Mouse (Mus musculus): ENCODE measurements around the gene Ppp1cb. TPM values are rescaled to one million over a fixed set of nuclear protein-coding genes. Genes with fewer than 3 reads are reported as not detected.
"Not testable (repeated sequence)": the region's sequence is repeated elsewhere in the genome, so short reads cannot be mapped to it uniquely, and the experiment has no call there.

The Ppp1cb gene
- total and polyA plus RNA-seq, 3 experiments, result 13.7 to 250 (median 233) TPM

- Histone ChIP-seq H3K36me3 (replicated peaks) (no peaks in the 10 kb centered on the region), H3K27me3 (ENCODE audit: insufficient read depth, low read length) (peaks cover 26% of the 10 kb centered on the region), H3K9me3 (replicated peaks) (no peaks in the 10 kb centered on the region), H3K4me3 (ENCODE audit: low read depth, low read length) (no peak overlapping the region), H3K4me1 (ENCODE audit: insufficient read depth, low read depth, low read length) (peaks cover 5% of the 10 kb centered on the region; the same call in 1 of the 2 replicates)
- ATAC-seq (ENCODE audit: extremely low read depth, insufficient number of reproducible peaks, low FRiP score, poor library complexity, severe bottlenecking), result no peak
- TF ChIP-seq POLR2AphosphoS5 (IDR thresholded peaks at IDR 0.05; ENCODE audit: insufficient replicate concordance, low read depth, low read length) (no peak), GATA2 (IDR thresholded peaks at IDR 0.05; ENCODE audit: borderline replicate concordance, low read depth, low read length) (no peak), GATA1 (IDR thresholded peaks at IDR 0.05; ENCODE audit: borderline replicate concordance, low read length) (no peak), TAL1 (conservative IDR thresholded peaks at IDR 0.05; ENCODE audit: low read depth, low read length) (no peak), CTCF (IDR thresholded peaks at IDR 0.05; ENCODE audit: low read depth, low read length) (no peak)
- no peak for DNase-seq (ENCODE audit: low spot score)
Measured at GRCm38 (mm10) chr5:32425485-32426171, 33.0 kb upstream of the Ppp1cb start.

GRCm38 (mm10) chr5:32430399-32430798, 28.2 kb upstream of the Ppp1cb start:
- Histone ChIP-seq H3K27me3 (ENCODE audit: insufficient read depth, low read length) (peaks cover 7% of the 10 kb centered on the region), H3K4me1 (ENCODE audit: insufficient read depth, low read depth, low read length) (no peaks in the 10 kb centered on the region), H3K4me3 (ENCODE audit: low read depth, low read length) (no peak overlapping the region), H3K9me3 (replicated peaks) (no peaks in the 10 kb centered on the region), H3K36me3 (replicated peaks) (no peaks in the 10 kb centered on the region)
- no peak for TF ChIP-seq GATA1 (IDR thresholded peaks at IDR 0.05; ENCODE audit: borderline replicate concordance, low read length)
- no peak for TF ChIP-seq TAL1 (conservative IDR thresholded peaks at IDR 0.05; ENCODE audit: low read depth, low read length)
- TF ChIP-seq POLR2AphosphoS5 (IDR thresholded peaks at IDR 0.05; ENCODE audit: insufficient replicate concordance, low read depth, low read length), result no peak
- TF ChIP-seq GATA2 (IDR thresholded peaks at IDR 0.05; ENCODE audit: borderline replicate concordance, low read depth, low read length), result no peak
- no peak for TF ChIP-seq CTCF (IDR thresholded peaks at IDR 0.05; ENCODE audit: low read depth, low read length)
- ATAC-seq (ENCODE audit: extremely low read depth, insufficient number of reproducible peaks, low FRiP score, poor library complexity, severe bottlenecking), result no peak
- DNase-seq (ENCODE audit: low spot score), result no peak

- DNase-seq (ENCODE audit: low spot score); H3K36me3 ChIP-seq (replicated peaks); H3K4me1 ChIP-seq (ENCODE audit: insufficient read depth, low read depth, low read length); H3K9me3 ChIP-seq (replicated peaks); H3K4me3 ChIP-seq (ENCODE audit: low read depth, low read length); ATAC-seq (ENCODE audit: extremely low read depth, insufficient number of reproducible peaks, low FRiP score, poor library complexity, severe bottlenecking): not testable (repeated sequence)
- H3K27me3 ChIP-seq (ENCODE audit: insufficient read depth, low read length), result peaks cover 15% of the 10 kb centered on the region
Measured at GRCm38 (mm10) chr5:32434346-32434745, 24.3 kb upstream of the Ppp1cb start.

GRCm38 (mm10) chr5:32435612-32436011, 23.0 kb upstream of the Ppp1cb start:
- Histone ChIP-seq H3K4me3 (ENCODE audit: low read depth, low read length) (no peak overlapping the region), H3K4me1 (ENCODE audit: insufficient read depth, low read depth, low read length) (no peaks in the 10 kb centered on the region), H3K27me3 (ENCODE audit: insufficient read depth, low read length) (peaks cover 19% of the 10 kb centered on the region), H3K36me3 (replicated peaks) (no peaks in the 10 kb centered on the region), H3K9me3 (replicated peaks) (no peaks in the 10 kb centered on the region)
- no peak for DNase-seq (ENCODE audit: low spot score)
- no peak for ATAC-seq (ENCODE audit: extremely low read depth, insufficient number of reproducible peaks, low FRiP score, poor library complexity, severe bottlenecking)
- TF ChIP-seq CTCF (IDR thresholded peaks at IDR 0.05; ENCODE audit: low read depth, low read length) (no peak), GATA1 (IDR thresholded peaks at IDR 0.05; ENCODE audit: borderline replicate concordance, low read length) (no peak), GATA2 (IDR thresholded peaks at IDR 0.05; ENCODE audit: borderline replicate concordance, low read depth, low read length) (no peak), POLR2AphosphoS5 (IDR thresholded peaks at IDR 0.05; ENCODE audit: insufficient replicate concordance, low read depth, low read length) (no peak), TAL1 (conservative IDR thresholded peaks at IDR 0.05; ENCODE audit: low read depth, low read length) (no peak)

GRCm38 (mm10) chr5:32437901-32438563, 20.6 kb upstream of the Ppp1cb start:
- TF ChIP-seq TAL1 (conservative IDR thresholded peaks at IDR 0.05; ENCODE audit: low read depth, low read length), result no peak
- no peak for TF ChIP-seq POLR2AphosphoS5 (IDR thresholded peaks at IDR 0.05; ENCODE audit: insufficient replicate concordance, low read depth, low read length)
- TF ChIP-seq CTCF (IDR thresholded peaks at IDR 0.05; ENCODE audit: low read depth, low read length), result no peak
- no peak for TF ChIP-seq GATA2 (IDR thresholded peaks at IDR 0.05; ENCODE audit: borderline replicate concordance, low read depth, low read length)
- no peak for TF ChIP-seq GATA1 (IDR thresholded peaks at IDR 0.05; ENCODE audit: borderline replicate concordance, low read length)
- DNase-seq (ENCODE audit: low spot score), result no peak
- Histone ChIP-seq H3K36me3 (replicated peaks) (no peaks in the 10 kb centered on the region), H3K4me1 (ENCODE audit: insufficient read depth, low read depth, low read length) (no peaks in the 10 kb centered on the region), H3K9me3 (replicated peaks) (no peaks in the 10 kb centered on the region), H3K27me3 (ENCODE audit: insufficient read depth, low read length) (peaks cover 23% of the 10 kb centered on the region), H3K4me3 (ENCODE audit: low read depth, low read length) (no peak overlapping the region)
- no peak for ATAC-seq (ENCODE audit: extremely low read depth, insufficient number of reproducible peaks, low FRiP score, poor library complexity, severe bottlenecking)

- ATAC-seq (ENCODE audit: extremely low read depth, insufficient number of reproducible peaks, low FRiP score, poor library complexity, severe bottlenecking), result no peak
- Histone ChIP-seq H3K4me3 (ENCODE audit: low read depth, low read length) (no peak overlapping the region), H3K27me3 (ENCODE audit: insufficient read depth, low read length) (peaks cover 23% of the 10 kb centered on the region), H3K4me1 (ENCODE audit: insufficient read depth, low read depth, low read length) (no peaks in the 10 kb centered on the region), H3K36me3 (replicated peaks) (no peaks in the 10 kb centered on the region), H3K9me3 (replicated peaks) (no peaks in the 10 kb centered on the region)
- TF ChIP-seq CTCF (IDR thresholded peaks at IDR 0.05; ENCODE audit: low read depth, low read length) (no peak), GATA1 (IDR thresholded peaks at IDR 0.05; ENCODE audit: borderline replicate concordance, low read length) (no peak), TAL1 (conservative IDR thresholded peaks at IDR 0.05; ENCODE audit: low read depth, low read length) (no peak), POLR2AphosphoS5 (IDR thresholded peaks at IDR 0.05; ENCODE audit: insufficient replicate concordance, low read depth, low read length) (no peak), GATA2 (IDR thresholded peaks at IDR 0.05; ENCODE audit: borderline replicate concordance, low read depth, low read length) (no peak)
- DNase-seq (ENCODE audit: low spot score), result no peak
Measured at GRCm38 (mm10) chr5:32438564-32438922, 20.1 kb upstream of the Ppp1cb start.
